Mouse (Mus musculus) stomach, postnatal 0 days (tissue): ENCODE measurements around the gene Kcnip4.

Experiments used
- CTCF ChIP-seq: IDR thresholded peaks from 2 replicates; pipeline ENCODE4 v1.5.1; 2016; ENCODE audit warnings: antibody characterized with exemption, low read depth, mild to moderate bottlenecking, moderate library complexity
- EP300 ChIP-seq: optimal IDR thresholded peaks from 2 replicates; pipeline ENCODE3; 2016; ENCODE audit warnings: antibody characterized with exemption

- no peak for TF ChIP-seq CTCF
- no peak for TF ChIP-seq EP300
Measured at GRCm38 (mm10) chr5:48687068-48687467, 837.6 kb downstream of the Kcnip4 start.
